Mouse (Mus musculus): ENCODE measurements at regions not wholly inside any gene's neighbourhood (a gene's known extent, or its start where the extent isn't known, plus 50 kb on each side); places are given as distances from the start of the nearest gene placed in this dataset.

DNA sequence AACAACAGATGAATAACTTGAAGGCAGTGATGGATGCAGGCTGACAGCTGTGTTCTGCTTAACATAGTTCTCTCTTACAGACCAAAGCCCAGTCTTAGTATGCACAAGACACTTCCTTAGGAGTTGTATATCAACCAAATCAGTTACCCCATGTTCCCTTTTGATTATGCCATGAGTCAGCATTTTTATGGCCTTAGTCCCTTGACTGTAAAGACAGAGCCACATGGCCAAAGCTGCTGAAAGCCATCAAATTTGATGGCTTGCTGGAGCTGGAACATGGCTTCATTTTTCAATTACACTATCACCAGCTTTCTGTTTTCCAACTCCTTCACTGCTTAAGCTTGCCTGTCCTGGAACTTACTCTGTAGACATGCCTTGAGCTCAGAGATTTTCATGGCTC is 383.4 kb upstream of the Ercc4 start:
- no peak for TF ChIP-seq CTCF (IDR thresholded peaks at IDR 0.05; ENCODE audit: insufficient read depth, low read length)
- TF ChIP-seq POLR2A (IDR thresholded peaks at IDR 0.05; ENCODE audit: borderline replicate concordance, extremely low read depth, low read depth, low read length), result no peak

Data from lung, adult 2 months (tissue).